Mouse (Mus musculus) liver, embryonic 14.5 days (tissue): ENCODE measurements around the gene Rem1.

Source experiments
- CTCF ChIP-seq: IDR thresholded peaks from 2 replicates; pipeline ENCODE4 v1.5.1; 2016; ENCODE audit warnings: antibody characterized with exemption, low read depth, control low read depth
- EP300 ChIP-seq: IDR thresholded peaks from 2 replicates; pipeline ENCODE4 v1.6.1; 2016; ENCODE audit warnings: antibody characterized with exemption, low read depth

DNA sequence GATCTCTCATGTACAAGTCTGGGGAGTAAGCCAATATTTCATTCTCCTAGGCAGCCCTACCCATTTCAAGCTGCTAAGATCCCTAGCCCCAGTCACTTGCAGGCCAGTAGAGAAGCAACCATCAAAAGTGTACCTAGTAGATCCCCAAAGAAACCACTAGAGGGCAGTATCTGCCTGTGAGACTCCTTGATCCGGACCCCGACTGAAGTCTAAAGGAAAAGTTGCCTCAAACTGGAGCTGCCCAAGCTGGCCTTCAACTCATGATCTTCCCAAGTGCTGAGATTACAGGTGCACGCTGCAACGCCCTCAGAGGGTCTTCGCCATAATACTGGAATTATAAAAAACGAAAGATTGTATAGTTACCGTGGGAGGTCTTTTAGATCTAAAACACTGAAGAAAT lies 11.2 kb upstream of the Rem1 start:
- TF ChIP-seq EP300 = no peak
- TF ChIP-seq CTCF = peak; percentile 85
